Mouse (Mus musculus) CH12.LX (cell line): ENCODE measurements at regions not wholly inside any gene's neighbourhood (a gene's known extent, or its start where the extent isn't known, plus 50 kb on each side); places are given as distances from the start of the nearest gene placed in this dataset.

Experiments
- DNase-seq: peaks from one replicate; pipeline ENCODE4 v3.0.0-alpha.2; 2013; ENCODE audit errors: extremely low read depth
- H3K27ac ChIP-seq: 2 replicates; pipeline ENCODE4 v1.5.1; 2012; ENCODE audit warnings: low read depth, mild to moderate bottlenecking, control low read depth, moderate library complexity; ENCODE audit not compliant: insufficient read depth
- H3K27me3 ChIP-seq: replicated peaks from 2 replicates; pipeline ENCODE3; 2012; ENCODE audit warnings: inconsistent platforms
- H3K36me3 ChIP-seq, 2 experiments: replicated peaks in 1 of 2; 2 replicates each; pipeline versions ENCODE3 to v1.6.1; 2012; ENCODE audit warnings: inconsistent platforms in 1 of 2, low read length in 1 of 2, mild to moderate bottlenecking in 1 of 2, mixed read lengths in 1 of 2, moderate library complexity in 1 of 2; ENCODE audit not compliant: control insufficient read depth in 1 of 2, insufficient read depth in 1 of 2
- H3K4me1 ChIP-seq, 2 experiments: 2 replicates each; pipeline ENCODE4 v1.6.1; 2012; ENCODE audit warnings: inconsistent platforms in 1 of 2, moderate library complexity in 1 of 2; ENCODE audit not compliant: insufficient read depth in 2 of 2, control insufficient read depth in 1 of 2
- H3K4me2 ChIP-seq: 2 replicates; pipeline ENCODE4 v1.6.1; 2012; ENCODE audit warnings: low read depth, mild to moderate bottlenecking, control low read depth; ENCODE audit not compliant: poor library complexity, insufficient read depth, severe bottlenecking
- H3K4me3 ChIP-seq, 3 experiments: fragments of 150-350 bp in 1 of 3; sonication (generic) in 1 of 3; replicated peaks in 1 of 3; 2 replicates each; pipeline versions ENCODE3 to v1.5.1; 2011 to 2012; ENCODE audit warnings: low read depth in 2 of 3, low read length in 2 of 3, mild to moderate bottlenecking in 2 of 3, moderate library complexity in 2 of 3, control low read depth in 1 of 3, improper control_type of control experiment in 1 of 3, inconsistent platforms in 1 of 3, mixed read lengths in 1 of 3; ENCODE audit not compliant: poor library complexity in 1 of 3
- H3K79me2 ChIP-seq: replicated peaks from 2 replicates; pipeline ENCODE4 v1.6.1; 2012; ENCODE audit warnings: mild to moderate bottlenecking, moderate library complexity; ENCODE audit not compliant: control insufficient read depth, poor library complexity, insufficient read depth, severe bottlenecking; ENCODE audit errors: extremely low read depth
- H3K9ac ChIP-seq: 2 replicates; pipeline ENCODE4 v1.6.1; 2012; ENCODE audit warnings: low read depth, mild to moderate bottlenecking, control low read depth, moderate library complexity; ENCODE audit not compliant: insufficient read depth
- H3K9me3 ChIP-seq: replicated peaks from 2 replicates; pipeline ENCODE3; 2012; ENCODE audit warnings: low read length, inconsistent platforms, mixed read lengths
- CHD1 ChIP-seq: IDR thresholded peaks from 2 replicates; pipeline ENCODE4 v1.6.1; 2012; ENCODE audit warnings: low read depth, low read length, improper control_type of control experiment, inconsistent platforms
- E2F4 ChIP-seq: IDR thresholded peaks from 2 replicates; pipeline ENCODE4 v1.6.1; 2011; ENCODE audit warnings: low read depth, low read length, improper control_type of control experiment; ENCODE audit not compliant: insufficient replicate concordance
- ELF1 ChIP-seq: IDR thresholded peaks from 2 replicates; pipeline ENCODE4 v1.6.1; 2014; ENCODE audit warnings: low read depth, mild to moderate bottlenecking, inconsistent platforms, low read length, improper control_type of control experiment
- EP300 ChIP-seq: IDR thresholded peaks from 2 replicates; pipeline ENCODE4 v1.6.1; 2011; ENCODE audit warnings: low read length, improper control_type of control experiment
- HCFC1 ChIP-seq: IDR thresholded peaks from 2 replicates; pipeline ENCODE4 v1.6.1; 2012; ENCODE audit warnings: low read depth, mild to moderate bottlenecking, inconsistent platforms, low read length, improper control_type of control experiment
- IRF4 ChIP-seq: IDR thresholded peaks from 2 replicates; pipeline ENCODE4 v1.6.1; 2014; ENCODE audit warnings: low read depth, mild to moderate bottlenecking, inconsistent platforms, low read length, improper control_type of control experiment
- JUN ChIP-seq: IDR thresholded peaks from 2 replicates; pipeline ENCODE4 v1.6.1; 2011; ENCODE audit warnings: low read depth, mild to moderate bottlenecking, low read length, improper control_type of control experiment, moderate library complexity; ENCODE audit not compliant: insufficient read depth
- JUND ChIP-seq: conservative IDR thresholded peaks from 2 replicates; pipeline ENCODE4 v1.6.1; 2011; ENCODE audit warnings: low read depth, low read length, improper control_type of control experiment
- KAT2A ChIP-seq: IDR thresholded peaks from 2 replicates; pipeline ENCODE4 v1.6.1; 2012; ENCODE audit warnings: low read length, improper control_type of control experiment, inconsistent platforms; ENCODE audit not compliant: insufficient replicate concordance
- MAX ChIP-seq: IDR thresholded peaks from 2 replicates; pipeline ENCODE4 v1.6.1; 2011; ENCODE audit warnings: low read length, improper control_type of control experiment
- MEF2A ChIP-seq: IDR thresholded peaks from 2 replicates; pipeline ENCODE4 v1.6.1; 2014; ENCODE audit warnings: low read depth, mild to moderate bottlenecking, inconsistent platforms, low read length, improper control_type of control experiment, borderline replicate concordance
- MXI1 ChIP-seq: IDR thresholded peaks from 2 replicates; pipeline ENCODE4 v1.6.1; 2011; ENCODE audit warnings: mild to moderate bottlenecking, low read depth, low read length, improper control_type of control experiment
- NELFE ChIP-seq: IDR thresholded peaks from 2 replicates; pipeline ENCODE4 v1.6.1; 2011; ENCODE audit warnings: low read depth, low read length, improper control_type of control experiment
- NRF1 ChIP-seq: IDR thresholded peaks from 2 replicates; pipeline ENCODE4 v1.6.1; 2014; ENCODE audit warnings: low read depth, mild to moderate bottlenecking, inconsistent platforms, low read length, improper control_type of control experiment, moderate library complexity
- PAX5 ChIP-seq: IDR thresholded peaks from 2 replicates; pipeline ENCODE4 v1.6.1; 2012; ENCODE audit warnings: low read length, inconsistent platforms, mixed read lengths
- POLR2AphosphoS2 ChIP-seq: IDR thresholded peaks from 2 replicates; pipeline ENCODE4 v1.6.1; 2011; ENCODE audit warnings: low read depth, low read length, improper control_type of control experiment
- SIN3A ChIP-seq: IDR thresholded peaks from 2 replicates; pipeline ENCODE4 v1.6.1; 2012; ENCODE audit warnings: low read length, improper control_type of control experiment, inconsistent platforms
- SMC3 ChIP-seq: IDR thresholded peaks from 2 replicates; pipeline ENCODE4 v1.6.1; 2011; ENCODE audit warnings: low read depth, low read length, improper control_type of control experiment
- TBP ChIP-seq: conservative IDR thresholded peaks from 2 replicates; pipeline ENCODE4 v1.6.1; 2011; ENCODE audit warnings: low read depth, low read length, improper control_type of control experiment
- USF2 ChIP-seq: conservative IDR thresholded peaks from 2 replicates; pipeline ENCODE4 v1.6.1; 2011; ENCODE audit warnings: low read depth, low read length, improper control_type of control experiment
- ZC3H11A ChIP-seq: IDR thresholded peaks from 2 replicates; pipeline ENCODE4 v1.6.1; 2012; ENCODE audit warnings: low read depth, mild to moderate bottlenecking, inconsistent platforms, low read length, improper control_type of control experiment
- ZKSCAN1 ChIP-seq: IDR thresholded peaks from 2 replicates; pipeline ENCODE4 v1.6.1; 2012; ENCODE audit warnings: low read depth, inconsistent platforms, low read length, improper control_type of control experiment, borderline replicate concordance
- ZMIZ1 ChIP-seq: IDR thresholded peaks from 2 replicates; pipeline ENCODE4 v1.6.1; 2012; ENCODE audit warnings: low read depth, mild to moderate bottlenecking, inconsistent platforms, low read length, improper control_type of control experiment
- ZNF384 ChIP-seq: IDR thresholded peaks from 2 replicates; pipeline ENCODE4 v1.6.1; 2012; ENCODE audit warnings: low read depth, low read length, improper control_type of control experiment, inconsistent platforms
- dilution Hi-C: fragments of 300-500 bp; cut with MboI; formaldehyde crosslinking; loops from 2 replicates; pipeline ENCODE4 v1.14.3; 2020; ENCODE audit warnings: low sequenced_read_pairs; ENCODE audit not compliant: extremely low pct_unique_long_range_greater_than_20kb, extremely low pct_ligation_motif_present
- in situ Hi-C: fragments of 300-500 bp; cut with MboI; formaldehyde crosslinking; loops from 3 replicates; pipeline ENCODE4 v1.14.3; 2019; ENCODE audit warnings: low sequenced_read_pairs, low pct_ligation_motif_present, low pct_unique_long_range_greater_than_20kb, mixed read lengths

DNA sequence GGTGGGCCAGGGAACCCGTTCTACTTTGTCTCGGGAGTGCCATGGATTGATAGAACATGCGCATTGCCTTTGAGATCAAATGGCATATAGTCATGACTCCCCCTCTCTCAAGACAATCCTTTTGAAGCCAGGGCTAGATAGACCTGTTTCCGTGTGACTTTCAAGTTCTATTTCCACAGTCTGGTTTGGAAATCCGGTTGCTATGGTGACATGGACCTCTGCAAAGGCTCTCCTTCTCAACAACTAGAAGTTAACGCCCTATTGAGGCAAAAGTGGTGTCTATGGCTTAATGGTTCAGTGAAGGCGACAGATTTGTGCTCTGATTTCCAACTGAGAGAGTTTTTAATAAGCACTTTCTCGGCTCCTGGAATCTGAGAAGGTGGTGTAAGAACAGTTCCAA lies 371.2 kb downstream of the Gxylt1 start:
- H3K27me3 ChIP-seq, result no peaks in the 10 kb centered on the region
- DNase-seq, result no peak
- dilution Hi-C loops (no loop called here), in situ Hi-C loops (no loop called here)
- no peak for TF ChIP-seq MAX
- no peak for TF ChIP-seq HCFC1
- TF ChIP-seq JUND, result no peak
- no peak for TF ChIP-seq KAT2A
- TF ChIP-seq E2F4, result no peak
- no peak for TF ChIP-seq USF2
- TF ChIP-seq NRF1, result no peak
- no peak for TF ChIP-seq ZMIZ1
- no peak for TF ChIP-seq ZC3H11A
- no peak for TF ChIP-seq ELF1
- TF ChIP-seq IRF4, result no peak
- H3K9ac ChIP-seq, result no peak overlapping the region
- H3K4me3 ChIP-seq, result no peak overlapping the region
- H3K27ac ChIP-seq, result no peak overlapping the region
- H3K4me2 ChIP-seq, result no peak overlapping the region
- peaks cover 63% of the 10 kb centered on the region for H3K9me3 ChIP-seq
- no peaks in the 10 kb centered on the region for H3K79me2 ChIP-seq
- H3K4me1 ChIP-seq, result no peaks in the 10 kb centered on the region
- H3K36me3 ChIP-seq, result no peaks in the 10 kb centered on the region

DNA sequence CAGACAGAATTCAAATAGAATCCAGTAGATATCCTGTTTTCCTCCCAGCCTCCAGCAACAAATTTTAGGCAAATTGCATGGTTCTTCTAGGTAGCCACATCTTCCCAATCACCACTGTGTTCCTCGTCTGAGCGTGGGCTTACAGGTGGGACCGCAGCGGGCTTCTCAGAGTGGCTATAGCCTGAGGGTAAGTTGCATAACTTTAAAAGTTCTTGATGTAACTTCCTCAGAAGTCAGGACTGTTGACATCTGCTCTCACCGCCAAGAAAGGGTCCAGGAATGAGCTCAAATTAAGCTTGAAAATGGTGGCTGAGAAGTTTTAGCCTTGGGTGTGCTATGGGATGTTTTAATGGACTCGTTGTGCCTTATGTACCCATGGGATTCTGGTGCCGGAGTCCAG lies 377.7 kb downstream of the Gxylt1 start:
- Histone ChIP-seq H3K27me3 (no peaks in the 10 kb centered on the region), H3K79me2 (no peaks in the 10 kb centered on the region), H3K4me3 (no peak overlapping the region), H3K36me3 (no peaks in the 10 kb centered on the region), H3K27ac (no peak overlapping the region), H3K9me3 (peaks cover 65% of the 10 kb centered on the region), H3K4me1 (no peaks in the 10 kb centered on the region), H3K4me2 (no peak overlapping the region), H3K9ac (no peak overlapping the region)
- dilution Hi-C loops, result no loop called here
- TF ChIP-seq ZKSCAN1 (no peak), NELFE (no peak), MAX (no peak), TBP (no peak), MEF2A (no peak), SMC3 (no peak), MXI1 (no peak), ZC3H11A (no peak), CHD1 (no peak), E2F4 (no peak), PAX5 (no peak), USF2 (no peak), POLR2AphosphoS2 (no peak), IRF4 (no peak), JUN (no peak), ZMIZ1 (no peak), ZNF384 (no peak), HCFC1 (no peak), SIN3A (no peak), EP300 (no peak)
- DNase-seq, result no peak
- in situ Hi-C loops, result no loop called here
